Mouse (Mus musculus) G1E (cell line): Measurements from ENCODE around the gene Tymp.

Source experiments
- CTCF ChIP-seq: IDR thresholded peaks from 2 replicates; pipeline ENCODE4 v1.5.1; 2012; ENCODE audit warnings: low read depth, low read length, inconsistent platforms, mixed read lengths
- GATA1 ChIP-seq: IDR thresholded peaks from 2 replicates; pipeline ENCODE4 v1.6.1; 2012; ENCODE audit warnings: borderline replicate concordance, low read length, inconsistent platforms, mixed read lengths
- GATA2 ChIP-seq: IDR thresholded peaks from 2 replicates; pipeline ENCODE4 v1.6.1; 2012; ENCODE audit warnings: low read depth, low read length, inconsistent platforms, borderline replicate concordance
- POLR2AphosphoS5 ChIP-seq: IDR thresholded peaks from 2 replicates; pipeline ENCODE4 v1.6.1; 2012; ENCODE audit warnings: low read depth, low read length, inconsistent platforms; ENCODE audit not compliant: insufficient replicate concordance
- TAL1 ChIP-seq: conservative IDR thresholded peaks from 2 replicates; pipeline ENCODE4 v1.6.1; 2012; ENCODE audit warnings: low read depth, low read length, inconsistent platforms, mixed read lengths

- no peak for TF ChIP-seq CTCF
- no peak for TF ChIP-seq POLR2AphosphoS5
- TF ChIP-seq TAL1, result no peak
- no peak for TF ChIP-seq GATA1
- no peak for TF ChIP-seq GATA2
These were observed 1.9 kb downstream of the Tymp start for GRCm38 (mm10) chr15:89374801-89375534.
